Mouse (Mus musculus) B cell, adult 62 days (primary cell): ENCODE results near the gene Scnm1. TPM values are rescaled to one million over a fixed set of nuclear protein-coding genes. Genes with fewer than 3 reads are reported as not detected.

ENCODE experiments used
- total RNA-seq: library from RNA; stranded (reverse); gene quantifications from 4 replicates; pipeline ENCODE4 v1.2.4, GENCODE M21; 2023

Gene Scnm1
- total RNA-seq, result 62.4 to 85.5 TPM (median 67.5 TPM) in 4 replicates

GRCm38 (mm10) chr3:95133680-95134101 is at the start of gene Scnm1, which contains the start of gene Lysmd1:
Scnm1 (minus strand) TSS chr3:95134011.
Lysmd1 (plus strand) TSS chr3:95134088.

GRCm38 (mm10) chr3:95159987-95160963 is 26.5 kb upstream of the Scnm1 start, which contains the start of gene Sema6c:
Sema6c (plus strand) TSS chr3:95160457.

GRCm38 (mm10) chr3:95141952-95142616 is 8.3 kb upstream of the Scnm1 start, which contains the start of gene Tnfaip8l2:
Tnfaip8l2 (minus strand) TSS chr3:95142360.

GRCm38 (mm10) chr3:95124246-95124645 is 9.6 kb downstream of the Scnm1 start, which contains the start of gene Tmod4:
Tmod4 (plus strand) TSS chr3:95124476.

GRCm38 (mm10) chr3:95110911-95111726 is 22.7 kb downstream of the Scnm1 start, which contains the start of gene Vps72:
Vps72 (plus strand) TSS chr3:95111022.

GRCm38 (mm10) chr3:95106338-95107117 is 27.3 kb downstream of the Scnm1 start, which contains the start of gene Pip5k1a:
Pip5k1a (minus strand) TSS chr3:95106930.

Other genes with a start within 250 kb of the Scnm1 start
- gene Psmb4, start 247.1 kb downstream of the Scnm1 start, total RNA-seq, result 206 to 234 TPM (median 230 TPM) in 4 replicates
- gene Selenbp1, start 201.0 kb downstream of the Scnm1 start, total RNA-seq, result 1.6 to 4.3 TPM (median 3.3 TPM) in 4 replicates
- gene Rfx5, start 179.9 kb downstream of the Scnm1 start, total RNA-seq, result 109 to 126 TPM (median 115 TPM) in 4 replicates
- gene Pi4kb, start 159.3 kb downstream of the Scnm1 start, total RNA-seq, result 72.1 to 98.3 TPM (median 78.7 TPM) in 4 replicates
- 48.1 to 60.2 TPM (median 52.1 TPM) in 4 replicates for gene Zfp687, start 118.6 kb downstream of the Scnm1 start, total RNA-seq
- 111 to 141 TPM (median 125 TPM) in 4 replicates for gene Psmd4, start 91.4 kb downstream of the Scnm1 start, total RNA-seq
- gene Pip5k1a, start 27.1 kb downstream of the Scnm1 start, total RNA-seq, result 33.8 to 38.5 TPM (median 35.8 TPM) in 4 replicates
- 49.9 to 62.3 TPM (median 55.4 TPM) in 4 replicates for gene Vps72, start 23.0 kb downstream of the Scnm1 start, total RNA-seq
- 1.1 to 2.9 TPM (median 2.2 TPM) in 4 replicates for gene Tmod4, start 9.5 kb downstream of the Scnm1 start, total RNA-seq
- gene Lysmd1, start 77 bp upstream of the Scnm1 start, total RNA-seq, result 5.7 to 6.9 TPM (median 6.4 TPM) in 4 replicates
- gene Tnfaip8l2, start 8.3 kb upstream of the Scnm1 start, total RNA-seq, result 21.7 to 31.8 TPM (median 29.5 TPM) in 4 replicates
- 0.37 to 2.0 TPM (median 1.5 TPM) in 3 of 4 replicates, not detected in the other for gene Sema6c, start 26.4 kb upstream of the Scnm1 start, total RNA-seq
- gene Gabpb2, start 83.9 kb upstream of the Scnm1 start, total RNA-seq, result 76.5 to 77.1 TPM (median 76.8 TPM) in 4 replicates
- 183 to 200 TPM (median 191 TPM) in 4 replicates for gene Cdc42se1, start 94.7 kb upstream of the Scnm1 start, total RNA-seq
- 5.0 to 8.0 TPM (median 6.1 TPM) in 4 replicates for gene Mllt11, start 98.2 kb upstream of the Scnm1 start, total RNA-seq
- not detected in 4 replicates for gene Gm128, start 107.6 kb upstream of the Scnm1 start, total RNA-seq
- not detected in 4 replicates for gene Bnipl, start 117.2 kb upstream of the Scnm1 start, total RNA-seq
- 29.3 to 34.5 TPM (median 31.6 TPM) in 4 replicates for gene Mindy1, start 147.3 kb upstream of the Scnm1 start, total RNA-seq
- gene Prune1, start 148.1 kb upstream of the Scnm1 start, total RNA-seq, result 10.5 to 12.0 TPM (median 11.5 TPM) in 4 replicates
- 1.3 to 2.2 TPM (median 1.9 TPM) in 4 replicates for gene Anxa9, start 173.2 kb upstream of the Scnm1 start, total RNA-seq
- gene Cers2, start 180.8 kb upstream of the Scnm1 start, total RNA-seq, result 127 to 147 TPM (median 132 TPM) in 4 replicates
- 31.0 to 36.5 TPM (median 35.8 TPM) in 4 replicates for gene Setdb1, start 223.2 kb upstream of the Scnm1 start, total RNA-seq